Mouse (Mus musculus) heart, postnatal 0 days (tissue): ENCODE data around the gene Prkg1.

ENCODE experiments used
- CTCF ChIP-seq: IDR thresholded peaks from 2 replicates; pipeline ENCODE4 v1.5.1; 2016; ENCODE audit warnings: antibody characterized with exemption, control low read depth, low read depth
- EP300 ChIP-seq: IDR thresholded peaks from 2 replicates; pipeline ENCODE4 v1.6.1; 2016; ENCODE audit warnings: antibody characterized with exemption, low read depth

DNA sequence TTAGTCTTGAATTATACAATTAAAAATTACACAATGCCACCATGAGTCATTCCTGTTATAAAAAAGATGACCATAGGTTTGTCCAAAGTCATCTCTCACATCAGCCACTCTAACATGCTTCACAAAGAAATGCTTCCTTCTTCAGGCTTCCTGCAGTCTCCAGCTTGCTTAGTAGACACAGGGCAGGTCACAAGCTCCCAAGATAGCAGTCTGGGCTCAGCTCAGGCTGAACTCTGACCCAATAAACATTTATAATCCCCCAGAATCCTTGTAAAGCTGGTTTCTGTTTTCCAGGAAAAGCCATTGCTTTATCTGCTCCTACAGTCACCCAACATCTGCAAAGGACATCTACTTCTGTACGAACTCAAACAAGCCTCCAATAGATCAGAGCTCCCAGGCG lies 938.7 kb downstream of the Prkg1 start:
- TF ChIP-seq EP300 (no peak), CTCF (no peak)
